Mouse (Mus musculus): ENCODE data around the gene Klf11.
A peak's percentile ranks its signal among the peaks of the same experiment; 100 is the strongest.

The Klf11 gene

GRCm38 (mm10) chr12:24705502-24706263 is 54.6 kb downstream of the Klf11 start:
- DNase-seq (ENCODE audit: low spot score): no peak

- DNase-seq (ENCODE audit: low spot score): no peak
Observed at GRCm38 (mm10) chr12:24706764-24707479, 55.8 kb downstream of the Klf11 start.

- DNase-seq (ENCODE audit: low spot score): no peak
Observed at GRCm38 (mm10) chr12:24707480-24707802, 56.4 kb downstream of the Klf11 start.

GRCm38 (mm10) chr12:24707954-24708823 is 57.1 kb downstream of the Klf11 start, which contains the start of gene Rrm2:
Gene Rrm2 (plus strand): TSS chr12:24708241.
- peak; percentile 85 for DNase-seq (ENCODE audit: low spot score)

GRCm38 (mm10) chr12:24708824-24709218 is 57.7 kb downstream of the Klf11 start:
- DNase-seq (ENCODE audit: low spot score): no peak

GRCm38 (mm10) chr12:24709409-24709808 is 58.3 kb downstream of the Klf11 start:
- no peak for DNase-seq (ENCODE audit: low spot score)

- DNase-seq (ENCODE audit: low spot score): peak; percentile 73
Observed at GRCm38 (mm10) chr12:24709831-24710508, 58.9 kb downstream of the Klf11 start.

- DNase-seq (ENCODE audit: low spot score): no peak
Observed at GRCm38 (mm10) chr12:24710672-24711071, 59.6 kb downstream of the Klf11 start.
